Mouse (Mus musculus): ENCODE measurements around the gene Large1.

- TF ChIP-seq CTCF (IDR thresholded peaks at IDR 0.05; ENCODE audit: low read depth), result no peak
- no peak for TF ChIP-seq EP300 (optimal IDR thresholded peaks at IDR 0.05)
Observed at GRCm38 (mm10) chr8:73029787-73030186, 323.6 kb downstream of the Large1 start.

All from stomach, postnatal 0 days (tissue).